Mouse (Mus musculus) CH12.LX (cell line): ENCODE results near the gene Zfp219.

Experiments
- MAX ChIP-seq: IDR thresholded peaks from 2 replicates; pipeline ENCODE4 v1.6.1; 2011; ENCODE audit warnings: low read length, improper control_type of control experiment
- POLR2AphosphoS2 ChIP-seq: IDR thresholded peaks from 2 replicates; pipeline ENCODE4 v1.6.1; 2011; ENCODE audit warnings: low read depth, low read length, improper control_type of control experiment
- ZC3H11A ChIP-seq: IDR thresholded peaks from 2 replicates; pipeline ENCODE4 v1.6.1; 2012; ENCODE audit warnings: low read depth, mild to moderate bottlenecking, inconsistent platforms, low read length, improper control_type of control experiment

- TF ChIP-seq ZC3H11A: no peak
- TF ChIP-seq MAX: no peak
- no peak for TF ChIP-seq POLR2AphosphoS2
Observed at GRCm38 (mm10) chr14:52043446-52043845, 22.9 kb upstream of the Zfp219 start.
